Comparison of ENCODE assay signal across 1 mouse cellular context in the genomic region with DNA sequence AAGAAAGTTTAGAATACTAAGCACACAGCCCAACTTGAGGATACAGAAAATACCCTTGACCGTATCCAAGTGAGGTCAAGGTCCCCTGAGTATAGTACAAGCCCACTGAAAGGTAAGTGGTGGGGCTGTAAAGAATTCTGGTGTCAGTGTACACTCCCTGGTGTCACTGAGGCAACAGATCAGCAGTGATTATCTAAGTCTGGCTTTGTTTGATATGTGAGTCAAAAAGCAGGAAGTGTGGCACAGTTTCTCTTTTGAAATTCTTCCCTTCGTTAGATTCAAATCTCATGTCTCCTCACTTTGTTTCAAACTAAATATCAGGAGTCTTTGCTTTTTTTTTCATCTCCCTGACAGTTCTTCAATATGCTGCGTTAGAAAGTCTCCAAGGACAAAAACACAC.
TF ChIP-seq lines count a peak whose summit lies in the region.

No protein-coding gene starts in this region.

TF ChIP-seq in myocyte, 11 proteins besides CTCF, POLR2A, EP300 and RAD21:
- TF ChIP-seq REST (IDR thresholded peaks at IDR 0.05; ENCODE audit: insufficient read depth, insufficient read length) (no peak), USF1 (IDR thresholded peaks at IDR 0.05; ENCODE audit: low read depth) (no peak), SRF (IDR thresholded peaks at IDR 0.05; ENCODE audit: control insufficient read depth, insufficient read length, low read depth) (no peak), MYOD1 (IDR thresholded peaks at IDR 0.05; ENCODE audit: control insufficient read depth in 1 of 3, insufficient read length in 2 of 3, low read depth in 2 of 3) (no peak), E2F4 (IDR thresholded peaks at IDR 0.05; ENCODE audit: insufficient read depth) (no peak), MYOG (IDR thresholded peaks at IDR 0.05; ENCODE audit: control insufficient read depth in 1 of 3, insufficient read depth in 1 of 3, insufficient read length in 2 of 3, low read depth in 2 of 3) (no peak), CEBPB (IDR thresholded peaks at IDR 0.05; ENCODE audit: insufficient read depth, poor library complexity, severe bottlenecking) (no peak)
